Mouse (Mus musculus) kidney, embryonic 14.5 days (tissue): ENCODE results near the gene Plxna3. TPM values are rescaled to one million over a fixed set of nuclear protein-coding genes. Genes with fewer than 3 reads are reported as not detected.
A peak's percentile ranks its signal among the peaks of the same experiment; 100 is the strongest.

Experiments
- ATAC-seq: fragments of 200-750 bp; cut with Nextera tagmentation; 2 replicates; pipeline ENCODE4 v1.8.0; 2017; ENCODE audit warnings: moderate number of reproducible peaks, mild to moderate bottlenecking, moderate TSS enrichment, moderate library complexity; ENCODE audit not compliant: low FRiP score, low TSS enrichment
- H3K27ac ChIP-seq: fragments of 300-500 bp; sonication (generic); 2 replicates; pipeline ENCODE4 v1.5.1; 2014; ENCODE audit warnings: low read depth, mild to moderate bottlenecking, low read length, moderate library complexity, mixed read lengths
- H3K27me3 ChIP-seq: fragments of 300-500 bp; sonication (generic); 2 replicates; pipeline ENCODE4 v1.6.1; 2014; ENCODE audit warnings: mild to moderate bottlenecking, low read length; ENCODE audit not compliant: control insufficient read depth, insufficient read depth
- H3K36me3 ChIP-seq: fragments of 300-500 bp; sonication (generic); 2 replicates; pipeline ENCODE4 v1.6.1; 2014; ENCODE audit warnings: low read length, mixed read lengths; ENCODE audit not compliant: control insufficient read depth, insufficient read depth
- H3K4me1 ChIP-seq: fragments of 300-500 bp; sonication (generic); 2 replicates; pipeline ENCODE4 v1.6.1; 2014; ENCODE audit warnings: low read length, mixed read lengths; ENCODE audit not compliant: control insufficient read depth, insufficient read depth
- H3K4me2 ChIP-seq: fragments of 300-500 bp; sonication (generic); replicated peaks from 2 replicates; pipeline ENCODE4 v1.6.1; 2014; ENCODE audit warnings: low read depth, mild to moderate bottlenecking, low read length
- H3K4me3 ChIP-seq: fragments of 300-500 bp; sonication (generic); 2 replicates; pipeline ENCODE4 v1.5.1; 2014; ENCODE audit warnings: mild to moderate bottlenecking, low read length
- H3K9ac ChIP-seq: fragments of 300-500 bp; sonication (generic); 2 replicates; pipeline ENCODE4 v1.6.1; 2014; ENCODE audit warnings: low read depth, mild to moderate bottlenecking, low read length, moderate library complexity
- H3K9me3 ChIP-seq: fragments of 300-500 bp; sonication (generic); 2 replicates; pipeline ENCODE4 v1.6.1; 2016; ENCODE audit warnings: low read length; ENCODE audit not compliant: control insufficient read depth
- WGBS: fragments of 180-500 bp; shearing (Covaris S2); extraction: QIAGEN DNeasy Blood & Tissue Kit; methylation state at CpG from one replicate; pipeline ENCODE4 v1.1.7; 2014; 5-methylcytosine and 5-hydroxymethylcytosine counted together
- polyA plus RNA-seq: library from polyadenylated mRNA; unstranded; fragments of >200 nt; fragmentation: Nextera tagmentation; extraction: Ambion mirVana; gene quantifications from 2 replicates; pipeline ENCODE4 v1.2.1, GENCODE M21; 2014

Plxna3 gene
- polyA plus RNA-seq, 1 experiment from 2014 or later = 11.7 TPM

GRCm38 (mm10) chrX:74299721-74300120, 29.1 kb upstream of the Plxna3 start:
- ATAC-seq = no peak
- 93% methylated on average over 3 of the region's 3 CpGs for WGBS
- no peak overlapping the region for H3K9ac ChIP-seq
- peaks cover 9% of the 10 kb centered on the region; the same call in 1 of the 2 replicates for H3K36me3 ChIP-seq
- H3K27ac ChIP-seq = no peak overlapping the region
- no peaks in the 10 kb centered on the region for H3K27me3 ChIP-seq
- no peak overlapping the region for H3K4me2 ChIP-seq
- H3K4me1 ChIP-seq = no peaks in the 10 kb centered on the region
- H3K4me3 ChIP-seq = no peak overlapping the region
- no peaks in the 10 kb centered on the region for H3K9me3 ChIP-seq

- H3K36me3 ChIP-seq = peaks cover 39% of the 10 kb centered on the region
- H3K4me3 ChIP-seq = peak within 1 kb of the TSS; percentile 60
- no peaks in the 10 kb centered on the region for H3K9me3 ChIP-seq
- 0 out of 2 replicates have a peak, but pooled peaks cover 3% of the 10 kb centered on the region for H3K4me1 ChIP-seq
- ATAC-seq = peak; percentile 85
- no peaks in the 10 kb centered on the region for H3K27me3 ChIP-seq
- H3K9ac ChIP-seq = peak within 1 kb of the TSS; percentile 68
- 25% methylated on average over 41 of the region's 41 CpGs for WGBS
- peak within 1 kb of the TSS; percentile 79 for H3K27ac ChIP-seq
- peak within 1 kb of the TSS; percentile 56 for H3K4me2 ChIP-seq
These were observed 23.8 kb upstream of the Plxna3 start, which contains the start of gene Gdi1 for GRCm38 (mm10) chrX:74304867-74305700. TSS of gene Gdi1 (plus strand) at chrX:74304998.

- peak within 1 kb of the TSS; percentile 79 for H3K9ac ChIP-seq
- H3K27ac ChIP-seq = peak within 1 kb of the TSS; percentile 51; the same call in 1 of the 2 replicates
- no peaks in the 10 kb centered on the region for H3K9me3 ChIP-seq
- peak; percentile 96 for ATAC-seq
- WGBS = 30% methylated on average over 53 of the region's 59 CpGs
- peak within 1 kb of the TSS; percentile 63 for H3K4me2 ChIP-seq
- peak within 1 kb of the TSS; percentile 60 for H3K4me3 ChIP-seq
- H3K27me3 ChIP-seq = no peaks in the 10 kb centered on the region
- no peaks in the 10 kb centered on the region for H3K4me1 ChIP-seq
- peaks cover 29% of the 10 kb centered on the region for H3K36me3 ChIP-seq
These were observed 16.1 kb upstream of the Plxna3 start, which contains the start of gene Fam50a for GRCm38 (mm10) chrX:74312540-74313464. TSS of gene Fam50a (plus strand) at chrX:74313033.

- H3K4me2 ChIP-seq = peak overlapping the region; percentile 66
- no peaks in the 10 kb centered on the region for H3K27me3 ChIP-seq
- H3K27ac ChIP-seq = no peak overlapping the region
- ATAC-seq = peak; percentile 57
- H3K4me1 ChIP-seq = 0 out of 2 replicates have a peak, but pooled peaks cover 4% of the 10 kb centered on the region
- H3K9me3 ChIP-seq = no peaks in the 10 kb centered on the region
- peak overlapping the region; percentile 43 for H3K4me3 ChIP-seq
- WGBS = 29% methylated on average over 10 of the region's 10 CpGs
- peak overlapping the region; percentile 63 for H3K9ac ChIP-seq
- H3K36me3 ChIP-seq = peaks cover 3% of the 10 kb centered on the region; the same call in 1 of the 2 replicates
These were observed 377 bp downstream of the Plxna3 start for GRCm38 (mm10) chrX:74329215-74329671.

GRCm38 (mm10) chrX:74330166-74330930, 1.5 kb downstream of the Plxna3 start:
- Histone ChIP-seq H3K4me3 (peak overlapping the region; percentile 43; the same call in 1 of the 2 replicates), H3K27me3 (no peaks in the 10 kb centered on the region), H3K4me2 (peak overlapping the region; percentile 66), H3K9ac (peak overlapping the region; percentile 63; the same call in 1 of the 2 replicates), H3K4me1 (0 out of 2 replicates have a peak, but pooled peaks cover 4% of the 10 kb centered on the region), H3K36me3 (peaks cover 3% of the 10 kb centered on the region; the same call in 1 of the 2 replicates), H3K27ac (no peak overlapping the region), H3K9me3 (no peaks in the 10 kb centered on the region)
- ATAC-seq = no peak
- 43% methylated on average over 2 of the region's 2 CpGs for WGBS

- ATAC-seq = peak; percentile 70
- Histone ChIP-seq H3K9me3 (no peaks in the 10 kb centered on the region), H3K4me2 (peak overlapping the region; percentile 60), H3K36me3 (no peaks in the 10 kb centered on the region), H3K27ac (no peak overlapping the region), H3K27me3 (no peaks in the 10 kb centered on the region), H3K4me1 (no peaks in the 10 kb centered on the region), H3K4me3 (peak overlapping the region; percentile 46), H3K9ac (peak overlapping the region; percentile 60)
- 33% methylated on average over 13 of the region's 13 CpGs for WGBS
These were observed 24.0 kb downstream of the Plxna3 start for GRCm38 (mm10) chrX:74352645-74353466.

- H3K4me1 ChIP-seq = no peaks in the 10 kb centered on the region
- ATAC-seq = peak; percentile 86
- H3K27me3 ChIP-seq = no peaks in the 10 kb centered on the region
- 24% methylated on average over 9 of the region's 22 CpGs for WGBS
- no peak within 1 kb of the TSS for H3K27ac ChIP-seq
- no peaks in the 10 kb centered on the region for H3K36me3 ChIP-seq
- peak within 1 kb of the TSS; percentile 60 for H3K9ac ChIP-seq
- peak within 1 kb of the TSS; percentile 46 for H3K4me3 ChIP-seq
- no peaks in the 10 kb centered on the region for H3K9me3 ChIP-seq
- peak within 1 kb of the TSS; percentile 60 for H3K4me2 ChIP-seq
These were observed 24.6 kb downstream of the Plxna3 start, which contains the start of gene Lage3 for GRCm38 (mm10) chrX:74353467-74353770. TSS of gene Lage3 (minus strand) at chrX:74353618.
